Mouse (Mus musculus) E14TG2a.4 (cell line): ENCODE measurements around the gene Lrrc20.

ENCODE experiments used
- H3K27me3 ChIP-seq: 2 replicates; pipeline ENCODE4 v1.6.1; 2014; ENCODE audit warnings: low read length, control low read depth; ENCODE audit not compliant: insufficient read depth
- H3K36me3 ChIP-seq: 2 replicates; pipeline ENCODE4 v1.6.1; 2014; ENCODE audit warnings: low read length, control low read depth; ENCODE audit not compliant: insufficient read depth
- H3K4me1 ChIP-seq: replicated peaks from 2 replicates; pipeline ENCODE4 v1.6.1; 2014; ENCODE audit warnings: low read depth, low read length, control low read depth
- H3K4me3 ChIP-seq: replicated peaks from 2 replicates; pipeline ENCODE4 v1.5.1; 2014; ENCODE audit warnings: mild to moderate bottlenecking, low read length
- H3K9me3 ChIP-seq: 2 replicates; pipeline ENCODE4 v1.6.1; 2014; ENCODE audit warnings: low read length, control low read depth
- CTCF ChIP-seq: conservative IDR thresholded peaks from 2 replicates; pipeline ENCODE4 v1.5.1; 2014; ENCODE audit warnings: low read length
- NANOG ChIP-seq: IDR thresholded peaks from 2 replicates; pipeline ENCODE4 v1.6.1; 2014; ENCODE audit warnings: borderline replicate concordance, low read length, mixed read lengths
- POU5F1 ChIP-seq: IDR thresholded peaks from 2 replicates; pipeline ENCODE4 v1.6.1; 2014; ENCODE audit warnings: low read length, borderline replicate concordance

The Lrrc20 gene

GRCm38 (mm10) chr10:61475594-61476439 lies at the start of gene Lrrc20:
Gene Lrrc20, plus strand, starts transcription at chr10:61475801.
- H3K9me3 ChIP-seq: no peaks in the 10 kb centered on the region
- H3K27me3 ChIP-seq: peaks cover 25% of the 10 kb centered on the region
- peak within 1 kb of the TSS; percentile 92 for H3K4me3 ChIP-seq
- H3K4me1 ChIP-seq: peaks cover 22% of the 10 kb centered on the region
- H3K36me3 ChIP-seq: no peaks in the 10 kb centered on the region
- TF ChIP-seq POU5F1 (no peak), NANOG (no peak), CTCF (no peak)

- TF ChIP-seq CTCF (no peak), NANOG (no peak), POU5F1 (no peak)
- Histone ChIP-seq H3K36me3 (peaks cover 93% of the 10 kb centered on the region), H3K9me3 (no peaks in the 10 kb centered on the region), H3K27me3 (no peaks in the 10 kb centered on the region), H3K4me3 (no peak overlapping the region), H3K4me1 (peaks cover 82% of the 10 kb centered on the region)
These were observed 49.3 kb upstream of the Lrrc20 start for GRCm38 (mm10) chr10:61426251-61426757.

- H3K4me3 ChIP-seq: no peak overlapping the region
- peaks cover 73% of the 10 kb centered on the region for H3K4me1 ChIP-seq
- H3K27me3 ChIP-seq: no peaks in the 10 kb centered on the region
- no peak for TF ChIP-seq POU5F1
- no peaks in the 10 kb centered on the region for H3K9me3 ChIP-seq
- H3K36me3 ChIP-seq: peaks cover 94% of the 10 kb centered on the region
These were observed 47.6 kb upstream of the Lrrc20 start for GRCm38 (mm10) chr10:61427951-61428350.

GRCm38 (mm10) chr10:61428416-61428815 lies 47.2 kb upstream of the Lrrc20 start:
- H3K36me3 ChIP-seq: peaks cover 94% of the 10 kb centered on the region
- no peak overlapping the region for H3K4me3 ChIP-seq
- TF ChIP-seq CTCF: no peak
- TF ChIP-seq POU5F1: no peak
- TF ChIP-seq NANOG: no peak
- H3K4me1 ChIP-seq: peaks cover 73% of the 10 kb centered on the region
- no peaks in the 10 kb centered on the region for H3K27me3 ChIP-seq
- no peaks in the 10 kb centered on the region for H3K9me3 ChIP-seq

GRCm38 (mm10) chr10:61429043-61429442 lies 46.6 kb upstream of the Lrrc20 start:
- Histone ChIP-seq H3K9me3 (no peaks in the 10 kb centered on the region), H3K36me3 (peaks cover 94% of the 10 kb centered on the region), H3K27me3 (no peaks in the 10 kb centered on the region), H3K4me3 (no peak overlapping the region), H3K4me1 (peaks cover 68% of the 10 kb centered on the region)
- TF ChIP-seq CTCF (no peak), POU5F1 (no peak), NANOG (no peak)

GRCm38 (mm10) chr10:61431375-61431774 lies 44.2 kb upstream of the Lrrc20 start:
- H3K4me1 ChIP-seq: peaks cover 68% of the 10 kb centered on the region
- H3K36me3 ChIP-seq: peaks cover 94% of the 10 kb centered on the region
- TF ChIP-seq CTCF (no peak), NANOG (no peak), POU5F1 (no peak)
- H3K4me3 ChIP-seq: no peak overlapping the region
- no peaks in the 10 kb centered on the region for H3K9me3 ChIP-seq
- no peaks in the 10 kb centered on the region for H3K27me3 ChIP-seq

- no peak for TF ChIP-seq CTCF
- TF ChIP-seq POU5F1: no peak
- no peak for TF ChIP-seq NANOG
- H3K36me3 ChIP-seq: peaks cover 79% of the 10 kb centered on the region
- H3K27me3 ChIP-seq: no peaks in the 10 kb centered on the region
These were observed 35.3 kb upstream of the Lrrc20 start for GRCm38 (mm10) chr10:61440202-61440800.

GRCm38 (mm10) chr10:61443456-61443855 lies 32.1 kb upstream of the Lrrc20 start:
- no peaks in the 10 kb centered on the region for H3K27me3 ChIP-seq
- no peaks in the 10 kb centered on the region for H3K9me3 ChIP-seq
- peaks cover 89% of the 10 kb centered on the region for H3K36me3 ChIP-seq
- no peak overlapping the region for H3K4me3 ChIP-seq
- TF ChIP-seq CTCF: no peak
- H3K4me1 ChIP-seq: peaks cover 91% of the 10 kb centered on the region

More at GRCm38 (mm10) chr10:61440202-61440800, 35.3 kb upstream of the Lrrc20 start:
- no peak overlapping the region for H3K4me3 ChIP-seq
- H3K9me3 ChIP-seq: no peaks in the 10 kb centered on the region
- peaks cover 81% of the 10 kb centered on the region for H3K4me1 ChIP-seq

- H3K4me3 ChIP-seq: no peak overlapping the region
These were observed 31.7 kb upstream of the Lrrc20 start for GRCm38 (mm10) chr10:61443876-61444275.

More at GRCm38 (mm10) chr10:61443876-61444275, 31.7 kb upstream of the Lrrc20 start:
- peaks cover 91% of the 10 kb centered on the region for H3K4me1 ChIP-seq
- no peaks in the 10 kb centered on the region for H3K9me3 ChIP-seq
- TF ChIP-seq POU5F1: no peak
- TF ChIP-seq NANOG: no peak
- TF ChIP-seq CTCF: no peak
- H3K36me3 ChIP-seq: peaks cover 89% of the 10 kb centered on the region
- H3K27me3 ChIP-seq: no peaks in the 10 kb centered on the region
